ENCODE assay signal across 8 mouse cellular contexts in genomic region chr9:65031894-65032268, GRCm38 (mm10). TPM values are rescaled to one million over a fixed set of nuclear protein-coding genes. Genes with fewer than 3 reads are reported as not detected.
DNase-seq lines count a peak whose midpoint lies in the region; ATAC-seq and TF ChIP-seq lines count a peak whose summit lies in the region.

No protein-coding gene starts in this region.

- ATAC-seq in embryonic facial prominence, embryonic 14.5 days (ENCODE audit: low read depth) = no peak
- ATAC-seq in neural tube, embryonic 12.5 days (ENCODE audit: low FRiP score, low read depth) = 0 out of 2 replicates have a peak, but pooled peaks have one; percentile 4

- 38% methylated on average over 4 of the region's 4 CpGs for WGBS in embryonic facial prominence, embryonic 14.5 days
- whole genome bisulfite sequencing in limb, embryonic 10.5 days = 37% methylated on average over 4 of the region's 4 CpGs
- WGBS in neural tube, embryonic 12.5 days = 42% methylated on average over 4 of the region's 4 CpGs

- intact Hi-C loops in left cerebral cortex, adult 2 months (cut with DNase I) = loop anchor here (5.0 kb wide), 1 partner anchor 90 kb away; no protein-coding TSS in a partner anchor
- intact Hi-C loops in left cerebral cortex, postnatal 14 days (cut with DNase I) = no loop called here

- H3K9ac ChIP-seq in embryonic facial prominence, embryonic 14.5 days (ENCODE audit: low read depth, low read length) = peak overlapping the region; percentile 30; the same call in 1 of the 2 replicates
- H3K9ac ChIP-seq in neural tube, embryonic 12.5 days = no peak overlapping the region

- no peak for TF ChIP-seq CTCF in left cerebral cortex, adult 2 months (IDR thresholded peaks at IDR 0.05)

- H3K4me3 ChIP-seq in left cerebral cortex, adult 2 months = peak overlapping the region; percentile 77; the same call in 1 of the 2 replicates
- H3K4me3 ChIP-seq in embryonic facial prominence, embryonic 14.5 days (ENCODE audit: low read depth, low read length) = peak overlapping the region; percentile 99
- peak overlapping the region; percentile 97 for H3K4me3 ChIP-seq in limb, embryonic 10.5 days
- peak overlapping the region; percentile 95 for H3K4me3 ChIP-seq in neural tube, embryonic 12.5 days

- peaks cover 3% of the 10 kb centered on the region for H3K36me3 ChIP-seq in embryonic facial prominence, embryonic 14.5 days (ENCODE audit: control insufficient read depth, insufficient read depth, low read length)
- H3K36me3 ChIP-seq in limb, embryonic 10.5 days = peaks cover 17% of the 10 kb centered on the region
- H3K36me3 ChIP-seq in neural tube, embryonic 12.5 days = peaks cover 5% of the 10 kb centered on the region

- no peaks in the 10 kb centered on the region for H3K27me3 ChIP-seq in embryonic facial prominence, embryonic 14.5 days (replicated peaks; ENCODE audit: control insufficient read depth, insufficient read depth, low read length)
- no peaks in the 10 kb centered on the region for H3K27me3 ChIP-seq in limb, embryonic 10.5 days (ENCODE audit: low read depth, poor library complexity, severe bottlenecking)
- H3K27me3 ChIP-seq in neural tube, embryonic 12.5 days (replicated peaks) = no peaks in the 10 kb centered on the region

- no peak for DNase-seq in left cerebral cortex, adult 2 months (ENCODE audit: extremely low spot score in 1 of 2, low spot score in 2 of 2)
- no peak for DNase-seq in left cerebral cortex, postnatal 14 days (ENCODE audit: low spot score in 2 of 2)
- DNase-seq in embryonic facial prominence, embryonic 14.5 days (ENCODE audit: low spot score) = no peak
- DNase-seq in limb, embryonic 10.5 days (ENCODE audit: low spot score) = no peak
- no peak for DNase-seq in urinary bladder, postnatal 10 days (ENCODE audit: low spot score)
- DNase-seq in adrenal gland, adult 2 months = no peak
- no peak for DNase-seq in cerebellum, adult 11-12 months

- H3K4me1 ChIP-seq in embryonic facial prominence, embryonic 14.5 days (ENCODE audit: control insufficient read depth, insufficient read depth, low read length) = peaks cover 6% of the 10 kb centered on the region
- H3K4me1 ChIP-seq in limb, embryonic 10.5 days = peaks cover 13% of the 10 kb centered on the region
- H3K4me1 ChIP-seq in neural tube, embryonic 12.5 days = peaks cover 10% of the 10 kb centered on the region

- no peaks in the 10 kb centered on the region for H3K9me3 ChIP-seq in embryonic facial prominence, embryonic 14.5 days (ENCODE audit: control insufficient read depth, low read length)
- no peaks in the 10 kb centered on the region for H3K9me3 ChIP-seq in limb, embryonic 10.5 days (replicated peaks)
- no peaks in the 10 kb centered on the region for H3K9me3 ChIP-seq in neural tube, embryonic 12.5 days

- H3K27ac ChIP-seq in left cerebral cortex, adult 2 months = peak overlapping the region; percentile 98
- H3K27ac ChIP-seq in embryonic facial prominence, embryonic 14.5 days (replicated peaks; ENCODE audit: low read depth, low read length) = no peak overlapping the region
- peak overlapping the region; percentile 96; the same call in 1 of the 2 replicates for H3K27ac ChIP-seq in limb, embryonic 10.5 days
- H3K27ac ChIP-seq in neural tube, embryonic 12.5 days = no peak overlapping the region

- peak overlapping the region; percentile 41 for H3K4me2 ChIP-seq in embryonic facial prominence, embryonic 14.5 days (ENCODE audit: low read depth, low read length)
- peak overlapping the region; percentile 89 for H3K4me2 ChIP-seq in neural tube, embryonic 12.5 days (replicated peaks)

RNA-seq across cellular contexts. Expression of gene Dpp8, which starts 0.3 kb away (rescaled TPM):
- total RNA-seq in left cerebral cortex, adult 2 months (2021) = 100 to 1,000 TPM; 166 to 172 TPM
- 100 to 1,000 TPM; 134 to 141 TPM for total RNA-seq in left cerebral cortex, postnatal 14 days (2021)
- 31.7 and 32.2 TPM in 2 replicates for polyA plus RNA-seq in embryonic facial prominence, embryonic 14.5 days (2014; fragmentation: Nextera tagmentation; extraction: Ambion mirVana)
- polyA plus RNA-seq in limb, embryonic 10.5 days (2016; fragmentation: Nextera tagmentation; extraction: Ambion mirVana) = 36.7 and 43.3 TPM in 2 replicates
- polyA plus RNA-seq in neural tube, embryonic 12.5 days (2016; fragmentation: Nextera tagmentation; extraction: Ambion mirVana) = 48.9 and 53.5 TPM in 2 replicates
- total RNA-seq in adrenal gland, adult 2 months (2021) = 10 to 100 TPM; 85.8 to 89.5 TPM
- polyA plus RNA-seq in adrenal gland, adult 2 months (2012; rRNA removed) = 26.4 and 39.7 TPM in 2 replicates

RNA-seq across cellular contexts. Expression of gene Hacd3, which starts 10.4 kb away (rescaled TPM):
- 100 to 1,000 TPM; 148 to 158 TPM for total RNA-seq in left cerebral cortex, adult 2 months (2021)
- total RNA-seq in left cerebral cortex, postnatal 14 days (2021) = 100 to 1,000 TPM; 177 TPM
- 37.9 and 41.5 TPM in 2 replicates for polyA plus RNA-seq in embryonic facial prominence, embryonic 14.5 days (2014; fragmentation: Nextera tagmentation; extraction: Ambion mirVana)
- polyA plus RNA-seq in limb, embryonic 10.5 days (2016; fragmentation: Nextera tagmentation; extraction: Ambion mirVana) = 99.9 and 105 TPM in 2 replicates
- 165 and 166 TPM in 2 replicates for polyA plus RNA-seq in neural tube, embryonic 12.5 days (2016; fragmentation: Nextera tagmentation; extraction: Ambion mirVana)
- total RNA-seq in adrenal gland, adult 2 months (2021) = 100 to 1,000 TPM; 255 to 306 TPM
- polyA plus RNA-seq in adrenal gland, adult 2 months (2012; rRNA removed) = 177 and 180 TPM in 2 replicates

Comparison
In these comparisons a context has a peak if more than half of its experiments do, and no peak if none do; other contexts are left out.
1. H3K27ac ChIP-seq: peak in left cerebral cortex, adult 2 months (single experiment) and limb, embryonic 10.5 days (single experiment); none in embryonic facial prominence, embryonic 14.5 days (single experiment) and neural tube, embryonic 12.5 days (single experiment).
2. Peak in every context shown above with its lines, with median percentiles within 50 percentile points of each other: H3K4me3 ChIP-seq.